Mouse (Mus musculus) CH12.LX (cell line): Measurements from ENCODE around the gene Apol7e. TPM values are rescaled to one million over a fixed set of nuclear protein-coding genes. Genes with fewer than 3 reads are reported as not detected.

Experiments
- DNase-seq: peaks from one replicate; pipeline ENCODE4 v3.0.0-alpha.2; 2013; ENCODE audit errors: extremely low read depth
- H3K27ac ChIP-seq: 2 replicates; pipeline ENCODE4 v1.5.1; 2012; ENCODE audit warnings: low read depth, mild to moderate bottlenecking, control low read depth, moderate library complexity; ENCODE audit not compliant: insufficient read depth
- H3K27me3 ChIP-seq: replicated peaks from 2 replicates; pipeline ENCODE3; 2012; ENCODE audit warnings: inconsistent platforms
- H3K36me3 ChIP-seq, 2 experiments: replicated peaks in 1 of 2; 2 replicates each; pipeline versions ENCODE3 to v1.6.1; 2012; ENCODE audit warnings: inconsistent platforms in 1 of 2, low read length in 1 of 2, mild to moderate bottlenecking in 1 of 2, mixed read lengths in 1 of 2, moderate library complexity in 1 of 2; ENCODE audit not compliant: control insufficient read depth in 1 of 2, insufficient read depth in 1 of 2
- H3K4me1 ChIP-seq, 2 experiments: 2 replicates each; pipeline ENCODE4 v1.6.1; 2012; ENCODE audit warnings: inconsistent platforms in 1 of 2, moderate library complexity in 1 of 2; ENCODE audit not compliant: insufficient read depth in 2 of 2, control insufficient read depth in 1 of 2
- H3K4me2 ChIP-seq: 2 replicates; pipeline ENCODE4 v1.6.1; 2012; ENCODE audit warnings: low read depth, mild to moderate bottlenecking, control low read depth; ENCODE audit not compliant: poor library complexity, insufficient read depth, severe bottlenecking
- H3K4me3 ChIP-seq, 3 experiments: fragments of 150-350 bp in 1 of 3; sonication (generic) in 1 of 3; replicated peaks in 1 of 3; 2 replicates each; pipeline versions ENCODE3 to v1.5.1; 2011 to 2012; ENCODE audit warnings: low read depth in 2 of 3, low read length in 2 of 3, mild to moderate bottlenecking in 2 of 3, moderate library complexity in 2 of 3, control low read depth in 1 of 3, improper control_type of control experiment in 1 of 3, inconsistent platforms in 1 of 3, mixed read lengths in 1 of 3; ENCODE audit not compliant: poor library complexity in 1 of 3
- H3K79me2 ChIP-seq: replicated peaks from 2 replicates; pipeline ENCODE4 v1.6.1; 2012; ENCODE audit warnings: mild to moderate bottlenecking, moderate library complexity; ENCODE audit not compliant: control insufficient read depth, poor library complexity, insufficient read depth, severe bottlenecking; ENCODE audit errors: extremely low read depth
- H3K9ac ChIP-seq: 2 replicates; pipeline ENCODE4 v1.6.1; 2012; ENCODE audit warnings: low read depth, mild to moderate bottlenecking, control low read depth, moderate library complexity; ENCODE audit not compliant: insufficient read depth
- H3K9me3 ChIP-seq: replicated peaks from 2 replicates; pipeline ENCODE3; 2012; ENCODE audit warnings: low read length, inconsistent platforms, mixed read lengths
- BHLHE40 ChIP-seq: IDR thresholded peaks from 2 replicates; pipeline ENCODE4 v1.6.1; 2011; ENCODE audit warnings: mild to moderate bottlenecking, low read depth, low read length, improper control_type of control experiment
- CHD1 ChIP-seq: IDR thresholded peaks from 2 replicates; pipeline ENCODE4 v1.6.1; 2012; ENCODE audit warnings: low read depth, low read length, improper control_type of control experiment, inconsistent platforms
- CHD2 ChIP-seq: IDR thresholded peaks from 2 replicates; pipeline ENCODE4 v1.6.1; 2011; ENCODE audit warnings: low read length, improper control_type of control experiment
- CTCF ChIP-seq, 2 experiments: IDR thresholded peaks in 1 of 2; conservative IDR thresholded peaks in 1 of 2; 2 replicates each; pipeline ENCODE4 v1.5.1; 2011 to 2012; ENCODE audit warnings: low read depth in 2 of 2, low read length in 2 of 2, improper control_type of control experiment in 1 of 2, inconsistent platforms in 1 of 2, mild to moderate bottlenecking in 1 of 2, moderate library complexity in 1 of 2
- E2F4 ChIP-seq: IDR thresholded peaks from 2 replicates; pipeline ENCODE4 v1.6.1; 2011; ENCODE audit warnings: low read depth, low read length, improper control_type of control experiment; ENCODE audit not compliant: insufficient replicate concordance
- ELF1 ChIP-seq: IDR thresholded peaks from 2 replicates; pipeline ENCODE4 v1.6.1; 2014; ENCODE audit warnings: low read depth, mild to moderate bottlenecking, inconsistent platforms, low read length, improper control_type of control experiment
- EP300 ChIP-seq: IDR thresholded peaks from 2 replicates; pipeline ENCODE4 v1.6.1; 2011; ENCODE audit warnings: low read length, improper control_type of control experiment
- HCFC1 ChIP-seq: IDR thresholded peaks from 2 replicates; pipeline ENCODE4 v1.6.1; 2012; ENCODE audit warnings: low read depth, mild to moderate bottlenecking, inconsistent platforms, low read length, improper control_type of control experiment
- IRF4 ChIP-seq: IDR thresholded peaks from 2 replicates; pipeline ENCODE4 v1.6.1; 2014; ENCODE audit warnings: low read depth, mild to moderate bottlenecking, inconsistent platforms, low read length, improper control_type of control experiment
- JUN ChIP-seq: IDR thresholded peaks from 2 replicates; pipeline ENCODE4 v1.6.1; 2011; ENCODE audit warnings: low read depth, mild to moderate bottlenecking, low read length, improper control_type of control experiment, moderate library complexity; ENCODE audit not compliant: insufficient read depth
- JUND ChIP-seq: conservative IDR thresholded peaks from 2 replicates; pipeline ENCODE4 v1.6.1; 2011; ENCODE audit warnings: low read depth, low read length, improper control_type of control experiment
- KAT2A ChIP-seq: IDR thresholded peaks from 2 replicates; pipeline ENCODE4 v1.6.1; 2012; ENCODE audit warnings: low read length, improper control_type of control experiment, inconsistent platforms; ENCODE audit not compliant: insufficient replicate concordance
- MAZ ChIP-seq: IDR thresholded peaks from 2 replicates; pipeline ENCODE4 v1.6.1; 2012; ENCODE audit warnings: low read depth, mild to moderate bottlenecking, inconsistent platforms, low read length, improper control_type of control experiment, moderate library complexity
- MXI1 ChIP-seq: IDR thresholded peaks from 2 replicates; pipeline ENCODE4 v1.6.1; 2011; ENCODE audit warnings: mild to moderate bottlenecking, low read depth, low read length, improper control_type of control experiment
- MYC ChIP-seq: IDR thresholded peaks from 2 replicates; pipeline ENCODE4 v1.6.1; 2011; ENCODE audit warnings: low read depth, mild to moderate bottlenecking, improper control_type of control experiment, low read length
- NRF1 ChIP-seq: IDR thresholded peaks from 2 replicates; pipeline ENCODE4 v1.6.1; 2014; ENCODE audit warnings: low read depth, mild to moderate bottlenecking, inconsistent platforms, low read length, improper control_type of control experiment, moderate library complexity
- PAX5 ChIP-seq: IDR thresholded peaks from 2 replicates; pipeline ENCODE4 v1.6.1; 2012; ENCODE audit warnings: low read length, inconsistent platforms, mixed read lengths
- POLR2A ChIP-seq: IDR thresholded peaks from 2 replicates; pipeline ENCODE4 v1.6.1; 2011; ENCODE audit warnings: low read depth, mild to moderate bottlenecking, improper control_type of control experiment, low read length
- POLR2AphosphoS2 ChIP-seq: IDR thresholded peaks from 2 replicates; pipeline ENCODE4 v1.6.1; 2011; ENCODE audit warnings: low read depth, low read length, improper control_type of control experiment
- RCOR1 ChIP-seq: conservative IDR thresholded peaks from 2 replicates; pipeline ENCODE4 v1.6.1; 2012; ENCODE audit warnings: low read depth, mild to moderate bottlenecking, inconsistent platforms, low read length, improper control_type of control experiment
- SIN3A ChIP-seq: IDR thresholded peaks from 2 replicates; pipeline ENCODE4 v1.6.1; 2012; ENCODE audit warnings: low read length, improper control_type of control experiment, inconsistent platforms
- TCF12 ChIP-seq: IDR thresholded peaks from 2 replicates; pipeline ENCODE4 v1.6.1; 2014; ENCODE audit warnings: low read depth, mild to moderate bottlenecking, inconsistent platforms, low read length, improper control_type of control experiment
- USF1 ChIP-seq: IDR thresholded peaks from 2 replicates; pipeline ENCODE4 v1.6.1; 2014; ENCODE audit warnings: low read depth, mild to moderate bottlenecking, inconsistent platforms, low read length, improper control_type of control experiment
- ZC3H11A ChIP-seq: IDR thresholded peaks from 2 replicates; pipeline ENCODE4 v1.6.1; 2012; ENCODE audit warnings: low read depth, mild to moderate bottlenecking, inconsistent platforms, low read length, improper control_type of control experiment
- ZMIZ1 ChIP-seq: IDR thresholded peaks from 2 replicates; pipeline ENCODE4 v1.6.1; 2012; ENCODE audit warnings: low read depth, mild to moderate bottlenecking, inconsistent platforms, low read length, improper control_type of control experiment
- ZNF384 ChIP-seq: IDR thresholded peaks from 2 replicates; pipeline ENCODE4 v1.6.1; 2012; ENCODE audit warnings: low read depth, low read length, improper control_type of control experiment, inconsistent platforms
- dilution Hi-C: fragments of 300-500 bp; cut with MboI; formaldehyde crosslinking; loops from 2 replicates; pipeline ENCODE4 v1.14.3; 2020; ENCODE audit warnings: low sequenced_read_pairs; ENCODE audit not compliant: extremely low pct_unique_long_range_greater_than_20kb, extremely low pct_ligation_motif_present
- in situ Hi-C: fragments of 300-500 bp; cut with MboI; formaldehyde crosslinking; loops from 3 replicates; pipeline ENCODE4 v1.14.3; 2019; ENCODE audit warnings: low sequenced_read_pairs, low pct_ligation_motif_present, low pct_unique_long_range_greater_than_20kb, mixed read lengths
- polyA plus RNA-seq: library from polyadenylated mRNA; unstranded; fragments of >175 nt; gene quantifications from 2 replicates; pipeline ENCODE4 v1.2.1, GENCODE M21; 2012; ENCODE audit warnings: low read depth; ENCODE audit not compliant: insufficient read length
- total RNA-seq, 2 experiments: library from RNA; depleted of rRNA; stranded (reverse); fragments of 300-350 nt in 1 of 2; fragments of >200 nt in 1 of 2; gene quantifications; 2 replicates each; pipeline ENCODE4 v1.2.3; 2012 to 2014

The Apol7e gene
- total and polyA plus RNA-seq, 3 experiments = not detected

- DNase-seq = no peak
- Histone ChIP-seq H3K4me1 (no peaks in the 10 kb centered on the region), H3K9ac (no peak overlapping the region), H3K9me3 (peaks cover 10% of the 10 kb centered on the region), H3K36me3 (no peaks in the 10 kb centered on the region), H3K4me3 (no peak overlapping the region), H3K27ac (no peak overlapping the region), H3K79me2 (no peaks in the 10 kb centered on the region), H3K4me2 (no peak overlapping the region), H3K27me3 (peaks cover 21% of the 10 kb centered on the region)
- dilution Hi-C loops (no loop called here), in situ Hi-C loops (loop anchor here (25.0 kb wide), 1 partner anchor 416 kb away; the partner anchor contains the start of gene Ift27)
- TF ChIP-seq PAX5 (no peak), POLR2AphosphoS2 (no peak), MXI1 (no peak), CTCF (conservative IDR thresholded peaks at IDR 0.05 in 1 of 2, IDR thresholded peaks at IDR 0.05 in 1 of 2; ENCODE audit: low read depth in 2 of 2, low read length in 2 of 2) (no peak), KAT2A (no peak), JUN (no peak), RCOR1 (no peak), CHD1 (no peak), ZNF384 (no peak), POLR2A (no peak), CHD2 (no peak), TCF12 (no peak), SIN3A (no peak)
These were observed 47.7 kb downstream of the Apol7e start for GRCm38 (mm10) chr15:77746326-77746725.

- H3K4me2 ChIP-seq = no peak overlapping the region
- no peak overlapping the region for H3K9ac ChIP-seq
- dilution Hi-C loops = no loop called here
- peaks cover 28% of the 10 kb centered on the region for H3K27me3 ChIP-seq
- H3K9me3 ChIP-seq = peaks cover 10% of the 10 kb centered on the region
- TF ChIP-seq POLR2AphosphoS2 = no peak
- TF ChIP-seq SIN3A = no peak
- no peak for TF ChIP-seq ZMIZ1
- TF ChIP-seq TCF12 = no peak
- no peak for TF ChIP-seq JUND
- no peak for TF ChIP-seq EP300
- TF ChIP-seq ELF1 = no peak
- TF ChIP-seq HCFC1 = no peak
- TF ChIP-seq ZC3H11A = no peak
- TF ChIP-seq PAX5 = no peak
- no peak for TF ChIP-seq MXI1
- no peak for TF ChIP-seq MAZ
- no peak for TF ChIP-seq IRF4
- no peak for TF ChIP-seq E2F4
- no peak for TF ChIP-seq USF1
- TF ChIP-seq NRF1 = no peak
- no peak for TF ChIP-seq BHLHE40
- no peak for TF ChIP-seq MYC
- TF ChIP-seq, all 38 proteins: peak for 0
- Histone ChIP-seq H3K4me1 (peaks cover 0 to 4% of the 10 kb centered on the region in 2 experiments; a peak in 1 of 4 replicates), H3K79me2 (no peaks in the 10 kb centered on the region), H3K4me3 (no peak overlapping the region), H3K27ac (no peak overlapping the region), H3K36me3 (no peaks in the 10 kb centered on the region)
- DNase-seq = no peak
- in situ Hi-C loops = loop anchor here (25.0 kb wide), 1 partner anchor 414 kb away; the partner anchor contains the start of gene Ift27
These were observed 49.8 kb downstream of the Apol7e start for GRCm38 (mm10) chr15:77748414-77748813.
